Mouse (Mus musculus) c-Kit-positive CD71-positive TER-119-negative erythroid progenitor cells, embryonic 14.5 days (primary cell): Measurements from ENCODE around the gene Trim30d.
"Not testable (repeated sequence)": the region's sequence is repeated elsewhere in the genome, so short reads cannot be mapped to it uniquely, and the experiment has no call there.

ENCODE experiments used
- DNase-seq: peaks from one replicate; pipeline ENCODE4 v3.0.0-alpha.2; 2013; ENCODE audit warnings: low read depth

Trim30d gene

GRCm38 (mm10) chr7:104507421-104508065 lies at the start of gene Trim30d:
Gene Trim30d, minus strand, starts transcription at chr7:104507849.
- DNase-seq = not testable (repeated sequence)

GRCm38 (mm10) chr7:104552700-104553099 lies 45.1 kb upstream of the Trim30d start:
- DNase-seq = no peak

- DNase-seq = no peak
These were observed 42.2 kb upstream of the Trim30d start, which contains the start of gene Olfr651 for GRCm38 (mm10) chr7:104549833-104550232. Gene Olfr651, plus strand, starts transcription at chr7:104550133.

GRCm38 (mm10) chr7:104501589-104502371 lies 5.9 kb downstream of the Trim30d start:
- no peak for DNase-seq

GRCm38 (mm10) chr7:104501186-104501585 lies 6.5 kb downstream of the Trim30d start:
- DNase-seq = not testable (repeated sequence)

- DNase-seq = not testable (repeated sequence)
These were observed 8.2 kb downstream of the Trim30d start for GRCm38 (mm10) chr7:104499464-104499863.

GRCm38 (mm10) chr7:104465065-104465744 lies 42.4 kb downstream of the Trim30d start, which contains the start of gene Trim30a:
Gene Trim30a, minus strand, starts transcription at chr7:104465193.
- no peak for DNase-seq

GRCm38 (mm10) chr7:104445961-104446645 lies 61.5 kb downstream of the Trim30d start:
- DNase-seq = peak; percentile 7
